Mouse (Mus musculus) neural tube, embryonic 12.5 days (tissue): ENCODE measurements around the gene Dab2. TPM values are rescaled to one million over a fixed set of nuclear protein-coding genes. Genes with fewer than 3 reads are reported as not detected.

Source experiments
- ATAC-seq: fragments of 200-750 bp; cut with Nextera tagmentation; 2 replicates; pipeline ENCODE4 v1.8.0; 2017; ENCODE audit warnings: low read depth, mild to moderate bottlenecking, moderate TSS enrichment, moderate library complexity; ENCODE audit not compliant: low FRiP score
- H3K27ac ChIP-seq: fragments of 300-500 bp; sonication (generic); 2 replicates; pipeline ENCODE4 v1.5.1; 2016
- H3K27me3 ChIP-seq: fragments of 300-500 bp; sonication (generic); replicated peaks from 2 replicates; pipeline ENCODE4 v1.6.1; 2016; ENCODE audit warnings: mild to moderate bottlenecking
- H3K36me3 ChIP-seq: fragments of 300-500 bp; sonication (generic); 2 replicates; pipeline ENCODE4 v1.6.1; 2016; ENCODE audit warnings: mild to moderate bottlenecking
- H3K4me1 ChIP-seq: fragments of 300-500 bp; sonication (generic); 2 replicates; pipeline ENCODE4 v1.6.1; 2016
- H3K4me2 ChIP-seq: fragments of 300-500 bp; sonication (generic); replicated peaks from 2 replicates; pipeline ENCODE4 v1.6.1; 2016; ENCODE audit warnings: mild to moderate bottlenecking
- H3K4me3 ChIP-seq: fragments of 300-500 bp; sonication (generic); 2 replicates; pipeline ENCODE4 v1.5.1; 2016
- H3K9ac ChIP-seq: fragments of 300-500 bp; sonication (generic); 2 replicates; pipeline ENCODE4 v1.6.1; 2016; ENCODE audit warnings: mild to moderate bottlenecking
- H3K9me3 ChIP-seq: fragments of 300-500 bp; sonication (generic); 2 replicates; pipeline ENCODE4 v1.6.1; 2016; ENCODE audit warnings: mild to moderate bottlenecking
- WGBS: fragments of 180-500 bp; shearing (Covaris S2); methylation state at CpG from one replicate; pipeline ENCODE4 v1.1.7; 2016; 5-methylcytosine and 5-hydroxymethylcytosine counted together
- polyA plus RNA-seq: library from polyadenylated mRNA; unstranded; fragments of >200 nt; fragmentation: Nextera tagmentation; extraction: Ambion mirVana; gene quantifications from 2 replicates; pipeline ENCODE4 v1.2.1, GENCODE M21; 2016

Gene Dab2
- polyA plus RNA-seq, 1 experiment from 2014 or later, result 46.9 TPM

GRCm38 (mm10) chr15:6334664-6335206 is 35.1 kb downstream of the Dab2 start:
- Histone ChIP-seq H3K27me3 (no peaks in the 10 kb centered on the region), H3K36me3 (no peaks in the 10 kb centered on the region), H3K4me1 (no peaks in the 10 kb centered on the region), H3K4me2 (no peak overlapping the region), H3K27ac (no peak overlapping the region), H3K9ac (no peak overlapping the region), H3K4me3 (no peak overlapping the region), H3K9me3 (no peaks in the 10 kb centered on the region)
- 83% methylated on average over 1 of the region's 1 CpGs for WGBS
- no peak for ATAC-seq

- peak; percentile 50; the same call in 1 of the 2 replicates for ATAC-seq
- 75% methylated on average over 5 of the region's 5 CpGs for WGBS
Observed at GRCm38 (mm10) chr15:6339767-6340166, 40.2 kb downstream of the Dab2 start.

GRCm38 (mm10) chr15:6340347-6340746 is 40.8 kb downstream of the Dab2 start:
- Histone ChIP-seq H3K9me3 (no peaks in the 10 kb centered on the region), H3K4me1 (no peaks in the 10 kb centered on the region), H3K36me3 (no peaks in the 10 kb centered on the region), H3K27me3 (no peaks in the 10 kb centered on the region), H3K4me3 (no peak overlapping the region), H3K27ac (no peak overlapping the region), H3K4me2 (no peak overlapping the region), H3K9ac (no peak overlapping the region)
- ATAC-seq, result no peak
- WGBS, result 77% methylated on average over 6 of the region's 6 CpGs

More at GRCm38 (mm10) chr15:6339767-6340166, 40.2 kb downstream of the Dab2 start:
- Histone ChIP-seq H3K4me2 (no peak overlapping the region), H3K9ac (no peak overlapping the region), H3K27me3 (no peaks in the 10 kb centered on the region), H3K36me3 (no peaks in the 10 kb centered on the region), H3K27ac (no peak overlapping the region), H3K4me3 (no peak overlapping the region), H3K4me1 (no peaks in the 10 kb centered on the region), H3K9me3 (no peaks in the 10 kb centered on the region)

GRCm38 (mm10) chr15:6341427-6341826 is 41.8 kb downstream of the Dab2 start:
- Histone ChIP-seq H3K4me2 (no peak overlapping the region), H3K9ac (no peak overlapping the region), H3K36me3 (no peaks in the 10 kb centered on the region), H3K9me3 (no peaks in the 10 kb centered on the region), H3K4me3 (no peak overlapping the region), H3K4me1 (no peaks in the 10 kb centered on the region), H3K27me3 (no peaks in the 10 kb centered on the region), H3K27ac (no peak overlapping the region)
- 81% methylated on average over 6 of the region's 6 CpGs for WGBS
- no peak for ATAC-seq

GRCm38 (mm10) chr15:6353901-6354300 is 54.3 kb downstream of the Dab2 start:
- no peaks in the 10 kb centered on the region for H3K9me3 ChIP-seq
- no peak for ATAC-seq
- no peaks in the 10 kb centered on the region for H3K27me3 ChIP-seq
- no peak overlapping the region for H3K4me3 ChIP-seq
- no peak overlapping the region for H3K4me2 ChIP-seq
- H3K36me3 ChIP-seq, result no peaks in the 10 kb centered on the region
- no peak overlapping the region for H3K27ac ChIP-seq
- H3K9ac ChIP-seq, result no peak overlapping the region
- no peaks in the 10 kb centered on the region for H3K4me1 ChIP-seq
- 94% methylated on average over 3 of the region's 3 CpGs for WGBS

GRCm38 (mm10) chr15:6359859-6360258 is 60.3 kb downstream of the Dab2 start:
- H3K27me3 ChIP-seq, result no peaks in the 10 kb centered on the region
- 89% methylated on average over 2 of the region's 2 CpGs for WGBS
- H3K4me2 ChIP-seq, result no peak overlapping the region
- H3K4me3 ChIP-seq, result no peak overlapping the region
- no peak overlapping the region for H3K9ac ChIP-seq
- no peaks in the 10 kb centered on the region for H3K4me1 ChIP-seq
- H3K36me3 ChIP-seq, result no peaks in the 10 kb centered on the region
- no peak for ATAC-seq
- H3K27ac ChIP-seq, result no peak overlapping the region
- H3K9me3 ChIP-seq, result no peaks in the 10 kb centered on the region

- Histone ChIP-seq H3K4me3 (no peak overlapping the region), H3K4me1 (no peaks in the 10 kb centered on the region), H3K27me3 (no peaks in the 10 kb centered on the region), H3K4me2 (no peak overlapping the region), H3K36me3 (no peaks in the 10 kb centered on the region), H3K9ac (no peak overlapping the region), H3K27ac (no peak overlapping the region), H3K9me3 (no peaks in the 10 kb centered on the region)
- no peak for ATAC-seq
- WGBS, result 67% methylated on average over 1 of the region's 1 CpGs
Observed at GRCm38 (mm10) chr15:6369974-6370373, 70.4 kb downstream of the Dab2 start.

- 92% methylated on average over 2 of the region's 2 CpGs for WGBS
- Histone ChIP-seq H3K9ac (no peak overlapping the region), H3K4me2 (no peak overlapping the region), H3K36me3 (no peaks in the 10 kb centered on the region), H3K27me3 (no peaks in the 10 kb centered on the region), H3K4me3 (no peak overlapping the region), H3K9me3 (no peaks in the 10 kb centered on the region), H3K4me1 (no peaks in the 10 kb centered on the region), H3K27ac (no peak overlapping the region)
- no peak for ATAC-seq
Observed at GRCm38 (mm10) chr15:6371486-6371885, 71.9 kb downstream of the Dab2 start.

GRCm38 (mm10) chr15:6375016-6375415 is 75.4 kb downstream of the Dab2 start:
- Histone ChIP-seq H3K27ac (no peak overlapping the region), H3K4me3 (no peak overlapping the region), H3K4me2 (no peak overlapping the region), H3K9ac (no peak overlapping the region), H3K9me3 (no peaks in the 10 kb centered on the region), H3K4me1 (no peaks in the 10 kb centered on the region), H3K27me3 (no peaks in the 10 kb centered on the region), H3K36me3 (no peaks in the 10 kb centered on the region)
- no peak for ATAC-seq
- 80% methylated on average over 13 of the region's 13 CpGs for WGBS

GRCm38 (mm10) chr15:6376001-6376400 is 76.4 kb downstream of the Dab2 start:
- H3K36me3 ChIP-seq, result no peaks in the 10 kb centered on the region
- no peak overlapping the region for H3K27ac ChIP-seq
- H3K4me1 ChIP-seq, result no peaks in the 10 kb centered on the region
- H3K4me3 ChIP-seq, result no peak overlapping the region
- no peak for ATAC-seq
- H3K9me3 ChIP-seq, result no peaks in the 10 kb centered on the region
- no peaks in the 10 kb centered on the region for H3K27me3 ChIP-seq
- WGBS, result 89% methylated on average over 5 of the region's 5 CpGs
- no peak overlapping the region for H3K4me2 ChIP-seq
- H3K9ac ChIP-seq, result no peak overlapping the region

GRCm38 (mm10) chr15:6376785-6377184 is 77.2 kb downstream of the Dab2 start:
- Histone ChIP-seq H3K9ac (no peak overlapping the region), H3K9me3 (no peaks in the 10 kb centered on the region), H3K27me3 (no peaks in the 10 kb centered on the region), H3K4me3 (no peak overlapping the region), H3K4me2 (no peak overlapping the region), H3K27ac (no peak overlapping the region), H3K4me1 (no peaks in the 10 kb centered on the region), H3K36me3 (no peaks in the 10 kb centered on the region)
- 92% methylated on average over 11 of the region's 11 CpGs for WGBS
- ATAC-seq, result no peak

GRCm38 (mm10) chr15:6384027-6384426 is 84.4 kb downstream of the Dab2 start:
- Histone ChIP-seq H3K27me3 (no peaks in the 10 kb centered on the region), H3K4me3 (no peak overlapping the region), H3K4me2 (no peak overlapping the region), H3K27ac (no peak overlapping the region), H3K9me3 (no peaks in the 10 kb centered on the region), H3K9ac (no peak overlapping the region), H3K4me1 (peaks cover 4% of the 10 kb centered on the region), H3K36me3 (no peaks in the 10 kb centered on the region)
- no peak for ATAC-seq
- WGBS, result 47% methylated on average over 6 of the region's 6 CpGs

- Histone ChIP-seq H3K27me3 (no peaks in the 10 kb centered on the region), H3K36me3 (no peaks in the 10 kb centered on the region), H3K9me3 (no peaks in the 10 kb centered on the region), H3K4me2 (no peak overlapping the region), H3K27ac (no peak overlapping the region), H3K4me1 (peaks cover 4% of the 10 kb centered on the region), H3K9ac (no peak overlapping the region), H3K4me3 (no peak overlapping the region)
- WGBS, result 23% methylated on average over 1 of the region's 1 CpGs
- no peak for ATAC-seq
Observed at GRCm38 (mm10) chr15:6385241-6385640, 85.7 kb downstream of the Dab2 start.
